Mouse (Mus musculus) embryonic facial prominence, embryonic 13.5 days (tissue): Measurements from ENCODE around the gene Chst8. TPM values are rescaled to one million over a fixed set of nuclear protein-coding genes. Genes with fewer than 3 reads are reported as not detected.

Experiments
- ATAC-seq: fragments of 200-750 bp; cut with Nextera tagmentation; 2 replicates; pipeline ENCODE4 v1.8.0; 2017; ENCODE audit warnings: low read depth; ENCODE audit not compliant: insufficient number of reproducible peaks, insufficient read depth, low FRiP score, low TSS enrichment
- H3K27ac ChIP-seq: fragments of 300-500 bp; sonication (generic); 2 replicates; pipeline ENCODE4 v1.5.1; 2015; ENCODE audit warnings: moderate library complexity, mild to moderate bottlenecking, inconsistent platforms
- H3K27me3 ChIP-seq: fragments of 300-500 bp; sonication (generic); 2 replicates; pipeline ENCODE4 v1.6.1; 2015; ENCODE audit warnings: mild to moderate bottlenecking, inconsistent platforms
- H3K36me3 ChIP-seq: fragments of 300-500 bp; sonication (generic); 2 replicates; pipeline ENCODE4 v1.6.1; 2015; ENCODE audit warnings: mild to moderate bottlenecking, inconsistent platforms
- H3K4me1 ChIP-seq: fragments of 300-500 bp; sonication (generic); 2 replicates; pipeline ENCODE4 v1.6.1; 2015; ENCODE audit warnings: inconsistent platforms
- H3K4me2 ChIP-seq: fragments of 300-500 bp; sonication (generic); 2 replicates; pipeline ENCODE4 v1.6.1; 2015; ENCODE audit warnings: moderate library complexity, mild to moderate bottlenecking, inconsistent platforms
- H3K4me3 ChIP-seq: fragments of 300-500 bp; sonication (generic); 2 replicates; pipeline ENCODE4 v1.5.1; 2015; ENCODE audit warnings: mild to moderate bottlenecking, inconsistent platforms
- H3K9ac ChIP-seq: fragments of 300-500 bp; sonication (generic); 2 replicates; pipeline ENCODE4 v1.6.1; 2015; ENCODE audit warnings: mild to moderate bottlenecking, inconsistent platforms
- H3K9me3 ChIP-seq: fragments of 300-500 bp; sonication (generic); 2 replicates; pipeline ENCODE4 v1.6.1; 2016; ENCODE audit warnings: inconsistent platforms
- WGBS: fragments of 180-500 bp; shearing (Covaris S2); methylation state at CpG from one replicate; pipeline ENCODE4 v1.1.7; 2015; ENCODE audit warnings: mixed read lengths; 5-methylcytosine and 5-hydroxymethylcytosine counted together
- polyA plus RNA-seq: library from polyadenylated mRNA; unstranded; fragments of >200 nt; fragmentation: Nextera tagmentation; extraction: Ambion mirVana; gene quantifications from 2 replicates; pipeline ENCODE4 v1.2.1, GENCODE M21; 2015

Chst8 gene
- polyA plus RNA-seq, 1 experiment from 2014 or later: 4.0 TPM

DNA sequence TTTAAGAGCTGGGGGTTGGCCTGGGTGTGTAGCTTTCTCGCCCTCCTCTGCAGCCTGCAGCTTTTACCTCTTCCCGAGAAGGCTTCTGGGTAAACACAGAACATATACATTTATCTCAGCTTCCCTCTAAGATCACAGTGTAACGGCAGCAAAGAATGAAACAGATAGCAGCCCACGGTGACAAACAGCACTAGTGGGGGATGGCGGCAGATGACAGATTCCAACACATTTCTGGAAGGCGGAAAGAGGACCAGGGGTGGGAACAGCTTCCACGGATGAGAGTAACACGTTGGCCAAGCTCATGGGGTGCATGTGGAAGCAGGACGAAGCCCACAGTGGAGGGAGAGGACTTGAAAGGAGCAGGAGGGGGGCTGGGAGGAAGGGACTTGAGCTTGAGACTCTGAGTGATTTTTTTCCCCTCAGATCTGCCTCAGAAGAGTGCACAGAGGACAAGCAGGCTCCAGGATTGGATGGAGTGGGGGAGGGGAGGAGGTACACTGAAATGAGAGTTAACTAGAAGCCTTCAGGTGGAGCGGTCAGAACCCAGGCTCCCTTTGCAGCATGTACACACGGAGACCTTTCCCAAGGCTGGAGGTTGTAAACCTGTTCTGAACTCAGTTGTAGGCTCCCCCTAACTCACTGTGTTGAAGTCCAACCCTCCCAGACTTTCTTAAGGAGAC, 89.8 kb downstream of the Chst8 start:
- no peak overlapping the region for H3K4me2 ChIP-seq
- 57% methylated on average over 11 of the region's 11 CpGs for WGBS
- H3K36me3 ChIP-seq: no peaks in the 10 kb centered on the region
- peaks cover 30% of the 10 kb centered on the region for H3K4me1 ChIP-seq
- no peak for ATAC-seq
- H3K27ac ChIP-seq: no peak overlapping the region
- H3K9me3 ChIP-seq: peaks cover 4% of the 10 kb centered on the region; the same call in 1 of the 2 replicates
- H3K27me3 ChIP-seq: peaks cover 14% of the 10 kb centered on the region
- H3K4me3 ChIP-seq: no peak overlapping the region
- H3K9ac ChIP-seq: no peak overlapping the region

DNA sequence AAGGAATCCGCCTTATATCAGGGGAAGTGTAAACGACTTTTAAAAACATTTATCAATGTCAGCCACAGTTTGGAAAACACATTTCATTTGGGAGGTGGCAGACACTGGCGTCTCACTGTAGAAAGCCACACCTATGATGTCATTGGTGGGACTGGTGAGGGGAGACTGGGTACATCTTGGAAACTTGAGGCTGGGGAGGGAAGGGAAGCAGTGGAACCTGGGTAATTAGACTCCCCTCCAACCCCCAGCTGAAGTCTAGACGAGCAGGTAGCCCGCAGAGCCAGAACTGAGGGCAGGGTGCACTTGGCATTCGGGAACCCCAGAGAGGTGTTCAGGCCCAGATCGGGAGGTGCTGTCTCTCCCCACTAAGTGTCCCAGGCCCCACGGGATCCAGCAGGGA, 90.4 kb downstream of the Chst8 start:
- peaks cover 35% of the 10 kb centered on the region for H3K4me1 ChIP-seq
- no peak overlapping the region for H3K4me3 ChIP-seq
- WGBS: 41% methylated on average over 8 of the region's 8 CpGs
- H3K9me3 ChIP-seq: peaks cover 4% of the 10 kb centered on the region; the same call in 1 of the 2 replicates
- no peak for ATAC-seq
- no peaks in the 10 kb centered on the region for H3K36me3 ChIP-seq
- H3K27ac ChIP-seq: no peak overlapping the region
- H3K9ac ChIP-seq: no peak overlapping the region
- H3K27me3 ChIP-seq: peaks cover 19% of the 10 kb centered on the region
- no peak overlapping the region for H3K4me2 ChIP-seq

DNA sequence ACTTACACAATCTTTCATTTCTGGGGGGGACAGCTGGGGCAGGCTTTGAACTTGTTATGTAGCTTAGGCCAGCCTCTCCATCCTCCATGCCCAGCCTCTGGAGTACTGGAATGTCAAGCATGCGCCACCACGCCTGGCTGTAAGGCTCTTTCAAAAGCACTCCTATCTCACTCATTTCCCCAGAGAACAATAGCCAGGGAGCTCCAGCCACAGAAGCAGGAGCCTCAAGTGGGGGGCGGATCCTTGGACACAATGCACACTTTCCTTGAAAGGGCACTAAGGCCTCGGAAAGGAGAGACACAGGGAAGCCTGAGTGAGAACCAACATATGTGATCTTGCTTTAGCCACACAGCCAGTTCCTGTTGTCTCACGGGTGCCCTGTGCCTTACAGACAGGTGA, 90.9 kb downstream of the Chst8 start:
- 11% methylated on average over 5 of the region's 5 CpGs for WGBS

DNA sequence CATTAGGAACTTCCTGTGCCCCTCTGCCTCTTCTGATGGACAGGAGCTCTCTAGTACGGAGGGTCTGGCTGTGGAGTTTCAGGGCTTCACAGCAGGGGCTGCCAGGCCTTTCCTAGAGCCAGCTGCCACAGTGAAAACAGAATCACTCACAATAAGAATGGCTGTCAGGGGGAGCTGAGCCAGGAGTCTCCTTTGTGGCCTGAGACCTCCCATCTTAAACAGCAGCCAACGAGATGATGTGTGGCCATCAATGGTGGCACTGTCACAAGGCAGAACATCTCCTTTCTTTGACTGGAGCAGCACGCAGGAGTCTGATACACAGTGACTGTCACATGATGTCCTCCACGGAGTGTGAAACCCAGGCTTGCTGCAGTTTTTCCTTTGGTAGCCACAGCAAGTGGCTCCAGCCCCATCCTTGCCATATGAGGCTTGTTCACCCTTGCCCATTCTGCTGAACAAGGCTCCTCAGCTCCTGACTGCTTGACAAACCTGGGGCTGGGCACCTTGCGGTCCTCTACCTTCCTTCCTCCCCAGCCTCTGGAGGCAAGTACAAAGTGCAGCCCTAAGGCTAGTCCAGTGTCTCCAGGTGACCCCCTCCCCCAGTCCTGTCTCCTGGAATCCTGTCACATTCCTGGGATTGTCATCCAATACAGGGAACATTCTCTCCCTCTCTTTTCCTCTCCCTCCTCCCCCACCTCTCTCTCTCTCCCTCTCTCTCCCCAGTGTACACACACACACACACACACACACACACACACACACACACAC, 91.4 kb downstream of the Chst8 start:
- peaks cover 41% of the 10 kb centered on the region for H3K4me1 ChIP-seq
- no peaks in the 10 kb centered on the region for H3K9me3 ChIP-seq
- no peak for ATAC-seq
- H3K36me3 ChIP-seq: no peaks in the 10 kb centered on the region
- H3K4me3 ChIP-seq: no peak overlapping the region
- no peak overlapping the region for H3K9ac ChIP-seq
- no peak overlapping the region for H3K4me2 ChIP-seq
- WGBS: 40% methylated on average over 5 of the region's 5 CpGs
- peaks cover 26% of the 10 kb centered on the region for H3K27me3 ChIP-seq
- H3K27ac ChIP-seq: no peak overlapping the region

More for the DNA sequence above, 90.9 kb downstream of the Chst8 start:
- Histone ChIP-seq H3K4me3 (no peak overlapping the region), H3K9me3 (peaks cover 1% of the 10 kb centered on the region; the same call in 1 of the 2 replicates), H3K27me3 (peaks cover 24% of the 10 kb centered on the region), H3K4me2 (no peak overlapping the region), H3K36me3 (no peaks in the 10 kb centered on the region), H3K27ac (no peak overlapping the region), H3K4me1 (peaks cover 40% of the 10 kb centered on the region), H3K9ac (no peak overlapping the region)
- ATAC-seq: no peak

DNA sequence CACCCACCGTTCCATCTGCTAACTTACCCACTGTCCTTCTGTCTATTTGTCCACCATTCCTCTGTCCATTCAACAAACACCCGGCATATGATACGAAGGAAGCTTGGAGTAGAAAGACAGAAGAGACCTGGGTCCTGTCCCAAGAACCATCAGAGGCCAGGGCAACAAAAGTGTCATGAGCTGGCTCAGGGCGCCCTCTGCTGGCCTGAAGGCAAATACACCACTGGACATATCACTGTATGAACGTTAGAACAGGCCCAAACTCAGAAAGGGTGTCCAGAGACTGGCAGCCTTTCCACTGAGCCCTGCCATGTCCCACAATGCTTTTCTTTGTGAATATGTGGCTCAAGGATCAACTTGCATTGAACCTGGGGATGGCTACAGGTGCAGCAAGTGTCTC, 92.9 kb downstream of the Chst8 start:
- ATAC-seq: no peak
- Histone ChIP-seq H3K9me3 (no peaks in the 10 kb centered on the region), H3K4me1 (peaks cover 55% of the 10 kb centered on the region), H3K27ac (no peak overlapping the region), H3K27me3 (peaks cover 30% of the 10 kb centered on the region), H3K36me3 (no peaks in the 10 kb centered on the region), H3K9ac (no peak overlapping the region), H3K4me2 (no peak overlapping the region), H3K4me3 (no peak overlapping the region)
- 33% methylated on average over 5 of the region's 5 CpGs for WGBS

DNA sequence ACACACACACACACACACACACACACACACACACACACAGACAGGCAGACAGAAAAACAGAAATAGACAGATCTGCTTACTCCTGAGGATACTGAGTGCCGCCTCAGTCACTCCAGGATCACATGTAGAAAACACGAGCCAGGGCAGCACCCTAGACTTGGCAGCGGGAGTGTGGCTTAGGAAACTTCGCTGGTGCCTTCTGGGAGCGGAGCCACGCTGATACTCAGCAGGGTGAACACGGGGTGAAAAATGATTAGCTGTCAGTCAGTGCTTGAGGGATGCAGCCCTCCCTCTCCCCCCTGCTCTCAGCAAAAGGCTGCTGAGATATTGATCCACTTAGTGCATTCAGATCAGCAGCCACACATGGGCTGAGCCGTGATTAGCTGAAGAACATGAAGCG, 93.9 kb downstream of the Chst8 start:
- no peaks in the 10 kb centered on the region for H3K9me3 ChIP-seq
- H3K27me3 ChIP-seq: peaks cover 30% of the 10 kb centered on the region
- no peak for ATAC-seq
- H3K36me3 ChIP-seq: no peaks in the 10 kb centered on the region
- H3K4me2 ChIP-seq: no peak overlapping the region
- 54% methylated on average over 9 of the region's 9 CpGs for WGBS
- H3K9ac ChIP-seq: no peak overlapping the region
- no peak overlapping the region for H3K27ac ChIP-seq
- H3K4me3 ChIP-seq: no peak overlapping the region
- peaks cover 61% of the 10 kb centered on the region for H3K4me1 ChIP-seq

DNA sequence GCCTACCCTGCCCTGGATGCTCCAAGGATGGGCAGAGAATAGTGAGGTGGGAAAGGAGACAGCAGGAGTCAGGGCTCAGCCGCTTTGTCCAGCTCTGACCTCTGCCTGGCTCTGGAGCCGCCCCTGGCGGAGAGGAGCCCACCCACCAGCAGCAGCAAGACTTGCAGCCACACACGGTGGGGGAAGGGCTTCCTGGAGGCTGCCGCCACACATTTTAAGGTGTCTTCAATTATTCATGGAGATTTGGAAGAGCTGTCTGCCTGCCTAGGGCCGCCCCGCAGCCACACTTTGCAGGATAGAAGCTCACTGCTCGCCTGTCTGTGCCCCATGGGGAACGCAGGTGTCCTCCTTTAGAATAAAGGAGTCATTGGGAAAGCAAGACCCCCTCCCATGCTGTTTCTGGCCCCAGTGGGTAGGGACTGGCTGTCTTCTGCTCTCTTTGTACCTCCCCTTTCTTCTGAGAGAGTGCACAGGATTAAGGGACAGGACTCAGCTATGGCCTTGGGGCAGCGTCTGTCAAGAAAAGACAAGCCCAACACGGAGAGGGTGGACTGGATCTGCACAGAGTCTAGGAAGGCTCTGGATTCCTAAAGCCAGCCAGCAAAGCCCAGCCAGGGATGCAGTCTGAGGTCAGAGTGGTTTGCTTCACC, 95.2 kb downstream of the Chst8 start:
- no peaks in the 10 kb centered on the region for H3K36me3 ChIP-seq
- 2% methylated on average over 11 of the region's 11 CpGs for WGBS
- no peak overlapping the region for H3K4me2 ChIP-seq
- H3K4me3 ChIP-seq: no peak overlapping the region
- 0 out of 2 replicates have a peak, but pooled peaks have one; percentile 2 for ATAC-seq
- no peaks in the 10 kb centered on the region for H3K9me3 ChIP-seq
- H3K27me3 ChIP-seq: peaks cover 30% of the 10 kb centered on the region
- H3K4me1 ChIP-seq: peaks cover 55% of the 10 kb centered on the region
- H3K9ac ChIP-seq: no peak overlapping the region
- no peak overlapping the region for H3K27ac ChIP-seq

DNA sequence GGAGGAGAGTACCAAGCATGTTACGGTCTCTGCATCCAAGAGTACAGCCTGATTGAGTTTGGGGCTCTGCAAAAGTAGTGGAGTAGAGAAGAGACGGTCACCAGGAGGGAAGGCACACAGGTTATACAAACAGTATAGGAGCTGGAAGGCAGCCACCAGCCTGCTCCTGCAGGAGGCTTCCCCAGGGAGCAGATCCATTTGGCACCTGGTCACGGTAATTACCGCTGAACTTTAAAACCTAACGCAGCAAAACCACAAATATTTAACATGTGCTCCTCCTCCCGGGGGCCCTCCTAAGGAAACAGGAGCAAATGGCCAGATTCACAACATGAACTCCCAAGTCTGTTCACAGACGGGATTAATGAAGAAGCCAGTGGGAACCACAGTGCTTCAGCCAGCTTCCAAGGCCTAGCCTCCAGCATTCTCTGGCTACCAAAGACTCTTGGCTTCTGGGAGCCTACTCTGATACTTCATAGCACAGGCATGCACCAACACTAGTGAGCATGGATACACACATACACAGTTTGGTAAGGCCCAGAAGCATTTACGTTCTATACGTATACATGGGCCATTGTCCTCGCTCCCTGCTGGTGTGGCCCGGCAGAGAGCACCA, 97.6 kb downstream of the Chst8 start:
- peak; percentile 11; the same call in 1 of the 2 replicates for ATAC-seq
- H3K9ac ChIP-seq: no peak overlapping the region
- H3K36me3 ChIP-seq: no peaks in the 10 kb centered on the region
- peaks cover 42% of the 10 kb centered on the region for H3K4me1 ChIP-seq
- peaks cover 29% of the 10 kb centered on the region for H3K27me3 ChIP-seq
- no peaks in the 10 kb centered on the region for H3K9me3 ChIP-seq
- peak overlapping the region; percentile 41 for H3K27ac ChIP-seq
- no peak overlapping the region for H3K4me2 ChIP-seq
- no peak overlapping the region for H3K4me3 ChIP-seq
- 34% methylated on average over 11 of the region's 11 CpGs for WGBS

DNA sequence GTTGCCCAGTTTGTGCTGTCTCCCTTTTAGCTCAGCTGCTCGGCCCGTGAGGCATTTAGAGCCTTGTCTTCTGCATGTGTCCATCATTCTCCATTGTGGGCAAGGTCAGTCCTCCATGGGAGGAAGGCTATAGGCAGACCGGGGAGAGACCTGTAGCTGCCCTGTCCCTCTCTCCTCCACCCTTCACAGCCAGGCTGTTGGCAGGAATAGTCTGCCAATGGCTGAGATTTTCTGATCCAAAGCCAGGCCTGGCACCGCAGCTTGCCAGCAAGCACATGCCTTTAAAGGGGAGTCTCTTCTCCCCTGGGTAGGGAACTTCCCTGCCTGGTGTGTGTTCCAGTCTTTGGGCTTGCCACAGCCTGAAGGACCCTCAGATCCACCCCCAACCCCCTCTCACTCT, 103.4 kb downstream of the Chst8 start:
- H3K9ac ChIP-seq: no peak overlapping the region
- peaks cover 13% of the 10 kb centered on the region; the same call in 1 of the 2 replicates for H3K9me3 ChIP-seq
- no peak overlapping the region for H3K27ac ChIP-seq
- H3K27me3 ChIP-seq: no peaks in the 10 kb centered on the region
- no peaks in the 10 kb centered on the region for H3K36me3 ChIP-seq
- 79% methylated on average over 4 of the region's 4 CpGs for WGBS
- H3K4me3 ChIP-seq: no peak overlapping the region
- peaks cover 17% of the 10 kb centered on the region for H3K4me1 ChIP-seq
- no peak for ATAC-seq
- no peak overlapping the region for H3K4me2 ChIP-seq

DNA sequence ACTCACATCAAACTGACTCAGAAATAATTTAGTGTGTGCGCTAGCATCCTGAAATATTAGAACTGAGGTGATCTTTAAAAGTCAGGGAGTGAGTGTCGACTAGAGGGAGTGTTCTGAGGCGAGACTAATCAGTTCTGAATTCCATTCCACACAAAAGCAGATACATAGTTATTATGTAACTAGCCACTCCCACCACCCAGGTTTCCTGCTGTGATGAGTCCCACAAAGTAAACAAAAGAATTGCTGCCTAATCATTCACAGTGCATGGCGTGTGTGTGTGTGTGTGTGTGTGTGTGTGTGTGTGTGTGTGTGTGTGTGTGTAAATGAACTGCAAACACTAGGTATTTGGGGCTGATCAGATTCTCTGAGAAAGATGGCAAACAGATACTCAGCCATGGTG, 108.1 kb downstream of the Chst8 start:
- no peak for ATAC-seq

DNA sequence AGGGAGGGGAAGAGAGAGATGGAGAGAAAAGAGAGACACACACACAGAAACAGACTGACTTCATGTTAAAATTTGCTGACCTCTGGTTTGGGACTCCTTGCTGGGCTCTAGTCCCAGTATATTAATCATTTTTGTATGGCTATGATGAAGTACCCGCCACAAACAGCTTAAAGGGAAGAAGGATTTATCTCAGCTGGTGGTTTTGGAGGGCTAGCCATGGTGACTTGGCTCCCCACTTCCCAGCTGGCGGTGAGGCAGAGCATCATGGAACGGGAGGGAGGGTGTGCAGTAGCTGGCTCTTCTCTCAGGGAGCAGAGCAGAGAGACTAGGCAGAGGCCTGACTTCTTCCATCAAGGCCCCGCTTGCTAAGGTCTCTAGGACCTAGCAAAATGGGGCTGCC, 109.1 kb downstream of the Chst8 start:
- ATAC-seq: no peak
- WGBS: 58% methylated on average over 4 of the region's 4 CpGs
- H3K9me3 ChIP-seq: peaks cover 13% of the 10 kb centered on the region; the same call in 1 of the 2 replicates
- no peak overlapping the region for H3K9ac ChIP-seq
- H3K27me3 ChIP-seq: no peaks in the 10 kb centered on the region
- H3K4me3 ChIP-seq: no peak overlapping the region
- H3K36me3 ChIP-seq: no peaks in the 10 kb centered on the region
- H3K27ac ChIP-seq: no peak overlapping the region
- H3K4me2 ChIP-seq: no peak overlapping the region
- H3K4me1 ChIP-seq: peaks cover 9% of the 10 kb centered on the region

More for the DNA sequence above, 108.1 kb downstream of the Chst8 start:
- Histone ChIP-seq H3K9me3 (peaks cover 13% of the 10 kb centered on the region; the same call in 1 of the 2 replicates), H3K27me3 (no peaks in the 10 kb centered on the region), H3K4me3 (no peak overlapping the region), H3K36me3 (no peaks in the 10 kb centered on the region), H3K27ac (no peak overlapping the region), H3K4me2 (no peak overlapping the region), H3K9ac (no peak overlapping the region), H3K4me1 (peaks cover 12% of the 10 kb centered on the region)
- 21% methylated on average over 4 of the region's 4 CpGs for WGBS
